Comparison of ENCODE assay signal across 20 mouse cellular contexts in the genomic region with DNA sequence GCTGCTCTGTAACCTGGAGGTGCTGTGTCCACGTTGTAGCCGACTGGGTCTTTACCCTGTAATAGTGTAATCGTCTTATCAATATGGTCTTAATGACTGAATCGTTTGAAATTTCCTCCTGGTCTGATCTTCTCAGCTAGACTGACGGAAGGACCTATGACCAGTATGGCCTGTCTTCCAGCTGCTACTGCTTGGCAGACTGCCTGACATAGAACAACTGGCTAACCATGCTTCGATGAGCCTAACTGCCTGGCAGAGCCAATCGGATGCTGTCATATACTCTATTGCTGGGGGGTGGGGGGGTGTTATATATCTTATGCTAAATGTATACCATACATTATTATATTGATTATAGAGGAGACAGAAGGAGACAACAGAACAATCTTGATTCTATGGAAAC. TPM values are rescaled to one million over a fixed set of nuclear protein-coding genes. Genes with fewer than 3 reads are reported as not detected.
DNase-seq lines count a peak whose midpoint lies in the region; ATAC-seq and TF ChIP-seq lines count a peak whose summit lies in the region.
"Had no signal": no experiment of that assay in that cellular context is flagged by ENCODE, and none has a peak within 500 bp of the region (broad histone marks: within the 10 kb centered on the region; RNA-seq: fewer than 3 reads in every experiment).

No protein-coding gene starts in this region.

- no peaks in the 10 kb centered on the region for H3K79me2 ChIP-seq in heart, adult 2 months (replicated peaks; ENCODE audit: control insufficient read depth, insufficient read depth, low read length)

- no peaks in the 10 kb centered on the region for H3K27me3 ChIP-seq in heart, adult 2 months (ENCODE audit: control insufficient read depth, insufficient read depth, low read length)
- no peaks in the 10 kb centered on the region for H3K27me3 ChIP-seq in limb, embryonic 14.5 days (ENCODE audit: control insufficient read depth, insufficient read depth, low read length)
- H3K27me3 ChIP-seq in limb, embryonic 10.5 days (ENCODE audit: low read depth, poor library complexity, severe bottlenecking), result no peaks in the 10 kb centered on the region
- H3K27me3 ChIP-seq: embryonic facial prominence, embryonic 13.5 days; forebrain, embryonic 12.5 days; heart, embryonic 13.5 days; hindbrain, embryonic 13.5 days; Patski had no signal

- no peak for TF ChIP-seq CTCF in heart, adult 2 months (IDR thresholded peaks at IDR 0.05)

- no peak for TF ChIP-seq POLR2A in heart, adult 2 months (IDR thresholded peaks at IDR 0.05; ENCODE audit: insufficient read depth, low read depth, low read length)
- TF ChIP-seq POLR2A in limb, embryonic 14.5 days (IDR thresholded peaks at IDR 0.05; ENCODE audit: borderline replicate concordance, extremely low read depth, insufficient read depth, insufficient read length), result no peak

- no peaks in the 10 kb centered on the region for H3K9me3 ChIP-seq in limb, embryonic 14.5 days (ENCODE audit: control insufficient read depth, low read length)
- no peaks in the 10 kb centered on the region for H3K9me3 ChIP-seq in limb, embryonic 10.5 days (replicated peaks)
- H3K9me3 ChIP-seq: embryonic facial prominence, embryonic 13.5 days; forebrain, embryonic 12.5 days; heart, embryonic 13.5 days; hindbrain, embryonic 13.5 days had no signal

- ATAC-seq in limb, embryonic 14.5 days (ENCODE audit: low FRiP score, low read depth), result no peak
- ATAC-seq: activated CD4-positive, CD25-positive, alpha-beta regulatory T cell, adult 4 months; forebrain, embryonic 16.5 days had no signal

- TF ChIP-seq EP300 in heart, adult 2 months (IDR thresholded peaks at IDR 0.05; ENCODE audit: insufficient read depth, low read depth, low read length), result no peak

- no peaks in the 10 kb centered on the region for H3K4me1 ChIP-seq in heart, adult 2 months (ENCODE audit: control insufficient read depth, insufficient read depth, low read length)
- 0 out of 2 replicates have a peak, but pooled peaks cover 4% of the 10 kb centered on the region for H3K4me1 ChIP-seq in limb, embryonic 14.5 days (ENCODE audit: control insufficient read depth, insufficient read depth, low read length)
- no peaks in the 10 kb centered on the region for H3K4me1 ChIP-seq in limb, embryonic 10.5 days
- H3K4me1 ChIP-seq: embryonic facial prominence, embryonic 13.5 days; forebrain, embryonic 12.5 days; hindbrain, embryonic 13.5 days had no signal

- H3K27ac ChIP-seq in heart, adult 2 months, result no peak overlapping the region
- no peak overlapping the region for H3K27ac ChIP-seq in limb, embryonic 14.5 days (replicated peaks; ENCODE audit: low read depth, low read length)
- H3K27ac ChIP-seq in limb, embryonic 10.5 days, result no peak overlapping the region
- H3K27ac ChIP-seq: embryonic facial prominence, embryonic 13.5 days; forebrain, embryonic 12.5 days; heart, embryonic 13.5 days; hindbrain, embryonic 13.5 days had no signal

- DNase-seq in heart, postnatal 4 days, result peak; percentile 28
- DNase-seq in heart, adult 2 months, result no peak
- DNase-seq in limb, embryonic 14.5 days (ENCODE audit: low spot score), result peak; percentile 20
- DNase-seq in limb, embryonic 10.5 days (ENCODE audit: low spot score), result no peak
- DNase-seq in lung, postnatal 10 days, result peak; percentile 37
- no peak for DNase-seq in lung, adult 18-20 months
- no peak for DNase-seq in urinary bladder, adult 18-20 months (ENCODE audit: low spot score in 2 of 2)
- DNase-seq: adrenal gland, adult 2 months; adrenal gland, postnatal 25 days; cerebellum, adult 18-20 months; cerebellum, adult 9-11 months; cerebellum, postnatal 36 days; gastrocnemius, postnatal 14 days had no signal

- H3K9ac ChIP-seq in heart, adult 2 months (ENCODE audit: low read depth, low read length), result no peak overlapping the region
- no peak overlapping the region for H3K9ac ChIP-seq in limb, embryonic 14.5 days (ENCODE audit: low read depth, low read length, severe bottlenecking)
- H3K9ac ChIP-seq: embryonic facial prominence, embryonic 13.5 days; forebrain, embryonic 12.5 days; heart, embryonic 13.5 days; hindbrain, embryonic 13.5 days had no signal

- no peak overlapping the region for H3K4me2 ChIP-seq in limb, embryonic 14.5 days (replicated peaks; ENCODE audit: low read depth, low read length, severe bottlenecking)
- H3K4me2 ChIP-seq: embryonic facial prominence, embryonic 13.5 days; forebrain, embryonic 12.5 days; heart, embryonic 13.5 days; hindbrain, embryonic 13.5 days had no signal

- H3K36me3 ChIP-seq in heart, adult 2 months (ENCODE audit: control insufficient read depth, insufficient read depth, low read length), result no peaks in the 10 kb centered on the region
- H3K36me3 ChIP-seq in limb, embryonic 14.5 days (ENCODE audit: control insufficient read depth, insufficient read depth, low read length), result no peaks in the 10 kb centered on the region
- no peaks in the 10 kb centered on the region for H3K36me3 ChIP-seq in limb, embryonic 10.5 days
- H3K36me3 ChIP-seq: embryonic facial prominence, embryonic 13.5 days; forebrain, embryonic 12.5 days; heart, embryonic 13.5 days; hindbrain, embryonic 13.5 days had no signal

- intact Hi-C loops in heart, adult 2 months (cut with DNase I), result no loop called here

- WGBS in heart, adult 2 months, result 66% methylated on average over 7 of the region's 7 CpGs
- WGBS in limb, embryonic 14.5 days, result 77% methylated on average over 7 of the region's 7 CpGs
- 85% methylated on average over 7 of the region's 7 CpGs for WGBS in limb, embryonic 10.5 days

- no peak overlapping the region for H3K4me3 ChIP-seq in heart, adult 2 months
- no peak overlapping the region for H3K4me3 ChIP-seq in limb, embryonic 14.5 days (replicated peaks; ENCODE audit: low read length)
- H3K4me3 ChIP-seq in limb, embryonic 10.5 days, result no peak overlapping the region
- H3K4me3 ChIP-seq: embryonic facial prominence, embryonic 13.5 days; forebrain, embryonic 12.5 days; heart, embryonic 13.5 days; hindbrain, embryonic 13.5 days had no signal

RNA-seq across cellular contexts. Expression of a gene that starts 8.2 kb away (rescaled TPM):
- 100 to 1,000 TPM; 306 to 315 TPM for total RNA-seq in heart, postnatal 4 days (2021)
- total RNA-seq in heart, adult 2 months (2021), result 10 to 100 TPM; 53.7 to 53.9 TPM
- polyA plus RNA-seq in heart, adult 2 months (2012; rRNA removed), result 103 and 154 TPM in 2 replicates
- polyA plus RNA-seq in limb, embryonic 14.5 days (2012; rRNA removed), result 896 and 1,069 TPM in 2 replicates
- polyA plus RNA-seq in limb, embryonic 14.5 days (2014; fragmentation: Nextera tagmentation; extraction: Ambion mirVana), result 1,399 and 1,426 TPM in 2 replicates
- polyA plus RNA-seq in limb, embryonic 10.5 days (2016; fragmentation: Nextera tagmentation; extraction: Ambion mirVana), result 3,221 and 3,431 TPM in 2 replicates

RNA-seq across cellular contexts. Expression of a gene that starts 11.4 kb away (rescaled TPM):
- total RNA-seq in heart, postnatal 4 days (2021), result 10 to 100 TPM; 10.6 to 11.8 TPM
- total RNA-seq in heart, adult 2 months (2021), result 10 to 100 TPM; 10.1 to 11.5 TPM
- polyA plus RNA-seq in heart, adult 2 months (2012; rRNA removed), result 3.2 and 7.8 TPM in 2 replicates
- polyA plus RNA-seq in limb, embryonic 14.5 days (2012; rRNA removed), result 7.4 and 9.1 TPM in 2 replicates
- 11.9 and 12.9 TPM in 2 replicates for polyA plus RNA-seq in limb, embryonic 14.5 days (2014; fragmentation: Nextera tagmentation; extraction: Ambion mirVana)
- polyA plus RNA-seq in limb, embryonic 10.5 days (2016; fragmentation: Nextera tagmentation; extraction: Ambion mirVana), result 6.8 TPM in 2 replicates

Comparison
In these comparisons a context has a peak if more than half of its experiments do, and no peak if none do; other contexts are left out.
1. DNase-seq: peak in heart, postnatal 4 days (single experiment), limb, embryonic 14.5 days (single experiment) and lung, postnatal 10 days (single experiment); none in heart, adult 2 months (0 of 2), limb, embryonic 10.5 days (single experiment), lung, adult 18-20 months (0 of 2) and urinary bladder, adult 18-20 months (0 of 2).